Mouse (Mus musculus) left cerebral cortex, postnatal 25 days (tissue): ENCODE results near the gene Slc35b3. TPM values are rescaled to one million over a fixed set of nuclear protein-coding genes. Genes with fewer than 3 reads are reported as not detected.

Experiments used
- DNase-seq, 2 experiments: peaks; one replicate each; pipeline ENCODE4 v3.0.0; 2022; ENCODE audit warnings: low spot score in 2 of 2, mixed read lengths in 1 of 2
- intact Hi-C: fragments of 180-260 bp; cut with DNase I; formaldehyde crosslinking; loops from one replicate; pipeline ENCODE4 v1.15.1; 2025
- total RNA-seq, 2 experiments: library from RNA; stranded (reverse); gene quantifications; 2 replicates each; pipeline ENCODE4 v1.2.3; 2021

Gene Slc35b3
- total RNA-seq, 2 experiments from 2014 or later: 14.4 to 21.1 TPM

DNA sequence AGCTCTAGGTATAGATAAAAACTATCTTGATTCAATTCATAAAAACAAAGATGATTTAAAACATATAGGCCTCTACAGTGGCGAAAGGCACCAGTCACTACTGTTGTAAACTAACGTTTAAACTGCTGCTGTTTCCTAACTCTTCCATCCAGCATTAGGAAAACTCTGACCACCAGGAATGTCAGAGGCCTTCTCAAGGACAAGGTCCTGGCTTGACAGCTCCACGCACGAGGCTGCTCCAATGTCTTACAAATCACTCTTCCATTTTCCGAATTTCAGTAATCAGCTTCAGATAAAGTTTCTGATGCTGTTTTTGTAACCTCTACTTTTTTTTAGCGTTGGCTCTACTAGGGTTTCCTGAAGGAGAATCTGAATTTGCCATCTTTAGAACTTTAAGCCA is 15.7 kb downstream of the Slc35b3 start:
- intact Hi-C loops: loop anchor here (5.0 to 10.0 kb wide), 3 partner anchors 88 to 900 kb away; no protein-coding TSS in a partner anchor
- DNase-seq: no peak

DNA sequence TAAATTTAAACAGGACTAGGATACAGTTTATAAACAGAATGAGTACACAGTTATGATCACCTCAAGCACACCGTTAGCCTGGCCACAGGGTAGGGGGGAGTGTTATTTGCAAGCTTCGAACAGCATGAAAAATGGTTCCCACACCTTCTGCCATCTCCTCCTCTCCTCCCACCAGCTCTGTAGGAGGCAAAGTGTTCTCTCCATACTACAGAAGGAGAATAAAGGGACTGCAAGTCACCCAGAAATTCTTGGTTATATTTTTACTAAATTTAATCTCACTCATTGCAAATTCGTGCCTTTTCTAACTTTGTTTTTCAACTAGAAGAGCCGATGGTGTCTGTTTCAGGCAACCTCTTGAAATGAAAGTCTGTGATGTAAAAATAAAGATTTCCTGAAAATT is 18.9 kb downstream of the Slc35b3 start:
- intact Hi-C loops: loop anchor here (5.0 to 10.0 kb wide), 3 partner anchors 84 to 897 kb away; no protein-coding TSS in a partner anchor
- DNase-seq: peak in 1 of 2 experiments; percentile 63

DNA sequence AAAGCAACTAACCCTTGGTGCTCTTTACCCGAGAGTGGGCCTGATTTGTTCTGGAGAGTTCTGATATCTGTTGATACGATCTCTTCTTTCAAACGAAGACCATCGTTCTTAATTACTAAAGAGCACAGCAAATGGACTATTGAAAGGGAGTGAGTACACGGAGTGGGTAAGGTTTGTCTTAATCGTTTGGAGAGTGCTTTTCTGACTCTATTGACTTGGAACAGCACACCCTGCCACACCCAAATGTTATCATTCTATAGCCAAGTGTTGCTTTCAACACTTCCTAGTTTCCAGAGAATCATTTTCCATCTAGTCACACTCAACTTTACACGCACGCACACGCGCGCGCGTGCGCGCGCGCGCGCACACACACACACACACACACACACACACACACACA is 19.4 kb downstream of the Slc35b3 start:
- intact Hi-C loops: loop anchor here (5.0 to 10.0 kb wide), 3 partner anchors 84 to 896 kb away; no protein-coding TSS in a partner anchor

DNA sequence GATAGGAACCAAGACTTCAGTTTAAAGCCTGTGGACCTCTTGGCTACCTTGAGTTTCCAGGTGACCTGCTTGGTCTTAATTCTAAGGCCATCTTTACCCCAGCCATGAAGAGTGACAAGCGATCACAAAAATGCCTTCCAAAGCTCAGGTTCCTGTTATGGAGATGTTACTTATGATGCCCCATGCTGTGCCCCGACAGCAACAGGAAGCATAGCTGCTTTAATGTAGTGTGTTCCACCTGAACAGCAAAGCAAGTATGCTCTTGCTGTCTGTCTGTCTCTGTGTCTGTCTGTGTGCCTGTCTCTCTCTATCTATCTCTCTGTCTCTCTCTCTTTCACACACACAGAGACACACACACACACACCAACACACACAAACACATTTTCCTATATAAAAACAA is 22.2 kb downstream of the Slc35b3 start:
- intact Hi-C loops: no loop called here
- DNase-seq: no peak

More for the DNA sequence above, 19.4 kb downstream of the Slc35b3 start:
- DNase-seq: no peak

DNA sequence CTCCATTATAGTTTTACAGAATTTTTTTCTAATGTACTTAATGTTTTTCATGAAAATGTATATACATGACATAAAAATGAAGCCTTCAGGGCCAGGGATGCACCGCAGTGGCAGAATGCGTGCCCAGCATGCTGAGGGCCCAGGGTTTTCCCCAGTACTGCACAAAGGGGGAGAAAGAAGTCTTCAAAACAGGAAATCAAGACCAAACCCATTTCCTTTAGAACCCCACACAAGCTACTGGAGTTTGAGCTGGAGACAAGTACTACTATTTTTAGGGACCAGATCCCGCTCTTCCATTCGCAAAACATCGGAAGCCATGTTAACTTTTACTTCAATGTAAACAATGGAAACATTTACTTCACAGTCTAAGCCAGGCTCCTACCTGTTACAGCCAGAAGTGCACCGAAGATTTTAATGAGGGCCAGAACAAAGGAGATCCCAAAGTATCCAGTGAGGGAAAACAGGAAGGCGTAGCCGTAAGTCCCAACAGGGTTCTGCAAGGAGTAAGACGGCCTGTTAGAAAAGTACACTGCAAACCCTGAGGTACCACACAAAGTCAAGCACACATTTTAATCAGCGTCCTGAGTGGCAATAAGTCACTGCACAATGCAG is 23.7 kb downstream of the Slc35b3 start:
- intact Hi-C loops: loop anchor here (1.0 kb wide), 1 partner anchor 184 kb away; no protein-coding TSS in a partner anchor
- no peak for DNase-seq

DNA sequence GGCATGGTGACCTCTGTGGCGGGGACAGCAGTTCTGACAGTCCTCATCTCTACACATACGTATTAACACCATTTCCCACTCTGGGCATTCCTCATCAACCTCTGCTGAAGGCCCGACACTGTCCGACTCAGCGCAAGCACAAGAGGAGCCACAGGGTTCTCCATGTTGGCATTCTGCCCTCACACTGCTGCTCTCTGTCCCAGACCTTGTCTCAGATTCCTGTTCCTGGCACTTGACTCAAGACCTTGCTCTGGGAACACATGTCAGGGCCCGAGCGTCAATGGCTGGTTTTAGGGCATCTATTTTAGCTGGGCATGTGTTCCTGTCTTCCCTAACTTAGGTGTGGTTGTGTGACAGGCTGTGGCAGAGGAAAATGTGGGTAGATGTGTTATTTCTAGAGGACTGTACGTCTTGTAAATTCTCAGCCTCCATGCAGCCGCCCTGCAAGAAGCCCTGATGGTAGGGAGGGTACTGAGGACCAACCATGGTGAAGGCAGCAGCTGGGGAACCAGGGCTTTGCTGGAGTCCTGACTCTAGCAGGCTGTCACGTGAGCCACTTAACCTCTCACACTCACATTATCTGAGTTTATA is 24.7 kb downstream of the Slc35b3 start:
- intact Hi-C loops: loop anchor here (1.0 kb wide), 1 partner anchor 183 kb away; no protein-coding TSS in a partner anchor
- peak in 1 of 2 experiments; percentile 71 for DNase-seq

DNA sequence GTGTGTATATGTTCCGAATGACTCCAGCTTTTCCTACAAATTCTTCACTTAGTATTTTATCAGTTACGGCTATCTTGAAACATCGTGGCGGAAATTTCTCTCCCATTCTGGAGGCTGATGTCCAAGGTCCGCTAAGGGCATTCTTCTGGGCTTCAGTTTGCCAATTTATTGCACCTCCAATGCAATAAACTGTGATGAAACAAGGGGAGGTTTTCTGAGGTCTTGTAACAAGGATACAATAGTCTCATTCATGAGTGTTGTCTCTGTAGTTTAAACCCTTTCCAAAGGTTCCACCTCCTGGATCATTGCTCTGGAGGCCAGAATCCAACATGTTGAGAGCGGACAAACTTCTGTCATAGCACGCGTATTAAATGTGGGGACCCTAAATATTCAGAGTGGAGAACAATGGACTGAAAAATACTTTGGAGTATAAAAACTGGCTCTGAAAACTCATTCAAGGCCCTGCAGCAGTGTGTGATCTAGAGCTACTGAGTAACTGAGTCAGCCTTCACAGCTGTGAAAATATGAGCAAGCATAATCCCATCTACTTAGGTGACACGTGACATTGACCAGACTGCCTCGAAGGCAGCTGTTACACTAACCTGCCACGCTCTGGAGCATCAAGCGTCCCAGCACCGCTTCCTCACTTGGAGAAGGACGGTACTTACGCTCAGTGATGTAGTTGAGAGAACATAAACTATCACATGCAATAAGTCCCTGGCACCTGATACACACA is 30.7 kb downstream of the Slc35b3 start:
- intact Hi-C loops: no loop called here
- no peak for DNase-seq

DNA sequence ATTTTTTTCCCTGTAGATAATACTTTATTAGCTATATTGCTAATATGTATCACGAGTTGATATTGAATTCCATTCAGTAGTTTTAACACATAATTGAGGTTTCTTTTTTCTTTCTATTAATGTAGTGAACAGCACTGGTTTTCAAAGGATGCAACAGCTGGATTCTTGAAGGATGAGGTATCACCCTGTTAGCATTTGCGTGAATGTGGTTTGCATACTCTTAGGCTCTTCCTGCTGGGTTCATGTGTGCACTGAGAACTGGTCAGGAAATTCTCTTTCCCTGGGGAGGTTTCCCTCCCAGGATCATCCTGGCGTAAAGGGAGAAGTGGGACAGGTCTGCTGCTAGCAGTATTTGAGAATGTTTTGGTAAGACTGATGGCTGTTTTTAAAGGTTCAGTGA is 38.0 kb downstream of the Slc35b3 start:
- DNase-seq: no peak
- intact Hi-C loops: loop anchor here (5.0 kb wide), 1 partner anchor 60 kb away; no protein-coding TSS in a partner anchor

DNA sequence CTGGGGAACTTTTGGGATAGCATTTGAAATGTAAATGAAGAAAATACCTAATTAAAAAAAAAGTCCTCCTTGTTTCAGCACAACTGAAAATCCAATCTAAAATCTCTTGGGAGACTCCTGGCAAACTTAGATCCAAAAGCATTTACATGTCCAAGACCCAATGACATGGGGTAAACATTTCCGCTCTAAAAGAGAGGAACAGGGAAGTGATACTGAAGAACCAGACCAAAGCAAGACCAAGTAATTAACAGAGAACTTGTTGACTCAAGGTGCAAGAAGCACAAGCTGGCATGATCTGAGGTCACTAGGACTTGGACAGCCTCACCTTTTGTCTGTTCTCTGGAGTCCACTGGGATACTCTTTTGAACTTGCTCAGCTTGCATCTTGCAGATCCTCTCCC is 39.4 kb downstream of the Slc35b3 start:
- no peak for DNase-seq
- intact Hi-C loops: loop anchor here (5.0 kb wide), 1 partner anchor 59 kb away; no protein-coding TSS in a partner anchor

DNA sequence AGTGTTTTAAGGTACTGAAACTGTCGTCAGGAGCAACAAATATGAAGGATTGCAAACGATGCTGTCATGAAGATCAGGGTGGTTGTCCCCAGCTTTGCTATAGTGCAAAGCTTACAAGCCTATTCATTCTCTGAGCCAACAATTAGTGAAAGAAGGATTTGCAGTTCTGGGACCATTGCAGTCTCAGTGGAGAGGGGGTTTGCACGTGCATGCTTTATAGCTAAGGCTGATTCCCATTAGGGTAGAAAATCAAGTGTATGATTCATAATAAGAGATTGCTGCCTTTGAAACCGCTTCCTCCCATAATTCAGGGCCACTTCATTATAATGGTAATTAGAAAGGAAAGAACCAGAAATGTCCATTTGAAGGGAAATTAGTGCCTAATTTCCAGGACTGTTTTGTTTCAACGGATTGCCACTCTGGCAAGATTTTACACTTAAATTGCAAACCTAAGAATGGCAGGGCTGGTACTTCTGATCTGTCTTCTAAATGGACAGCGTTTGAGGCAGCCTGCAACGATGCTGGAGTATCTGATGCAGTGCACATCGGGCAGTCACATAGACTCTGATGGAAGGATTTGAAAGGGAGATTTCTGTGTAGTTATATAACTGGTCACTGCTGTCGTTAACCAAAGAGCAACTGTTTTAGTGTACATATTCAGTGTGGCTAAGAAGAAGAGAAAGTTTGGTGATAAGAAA is 42.3 kb downstream of the Slc35b3 start:
- intact Hi-C loops: no loop called here
- no peak for DNase-seq

DNA sequence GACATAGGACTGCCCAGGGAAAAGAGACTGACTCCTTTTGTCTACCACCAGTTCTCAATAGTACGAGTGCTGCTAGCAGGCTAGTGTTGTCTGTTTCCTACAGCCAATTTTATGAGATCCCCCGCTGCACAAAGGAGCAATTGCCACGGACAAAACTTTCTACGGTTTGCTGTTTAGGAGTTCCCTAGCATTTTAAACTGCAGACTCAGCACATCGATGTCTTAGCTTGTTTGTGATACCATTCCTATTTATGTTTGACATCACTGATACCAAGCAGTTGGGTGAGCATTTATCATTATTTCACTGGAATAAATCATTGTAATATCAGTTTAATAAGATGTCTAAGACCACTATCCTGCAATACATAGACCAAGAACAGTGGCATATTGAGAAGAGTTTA is 43.1 kb downstream of the Slc35b3 start:
- DNase-seq: no peak
- intact Hi-C loops: no loop called here

DNA sequence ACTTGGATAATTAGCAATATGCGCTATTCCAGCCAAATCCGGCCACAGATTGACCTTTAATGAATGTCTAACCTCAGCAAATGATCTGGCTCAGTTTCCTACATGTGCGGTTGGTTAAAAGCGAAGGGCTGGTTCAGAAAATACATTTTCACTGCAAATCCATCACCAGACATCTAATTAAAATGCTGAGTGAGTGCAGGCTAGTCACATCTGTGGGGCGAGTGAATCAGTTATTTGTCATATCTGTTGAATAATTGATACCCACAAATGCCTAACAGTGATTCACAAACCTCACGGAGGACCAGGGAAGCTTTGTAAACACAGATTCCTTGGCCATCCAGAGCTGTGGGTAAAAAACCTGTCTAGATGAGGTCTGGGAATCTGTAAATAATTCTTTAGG is 45.9 kb downstream of the Slc35b3 start:
- DNase-seq: no peak
- intact Hi-C loops: no loop called here

DNA sequence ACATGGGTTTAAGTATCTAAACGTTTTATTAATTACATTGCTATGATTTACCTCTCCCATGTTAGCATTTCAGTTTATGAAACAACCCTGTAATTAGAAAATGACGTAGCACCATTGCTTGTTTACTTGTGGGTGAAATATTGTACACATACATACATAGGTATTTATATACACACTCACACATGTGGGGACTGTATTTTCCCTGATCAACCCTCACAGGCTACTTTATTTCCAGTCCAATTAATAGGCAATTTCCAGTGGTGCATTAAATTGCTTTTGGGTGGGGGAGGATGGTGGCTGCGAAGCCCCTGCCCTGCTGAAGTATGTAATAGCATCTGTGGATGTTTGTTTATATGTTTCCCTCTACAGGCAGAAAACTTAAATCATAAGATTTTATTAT is 68.3 kb downstream of the Slc35b3 start:
- intact Hi-C loops: no loop called here
- no peak for DNase-seq
